Mouse (Mus musculus): ENCODE data around the gene Frmpd1. TPM values are rescaled to one million over a fixed set of nuclear protein-coding genes. Genes with fewer than 3 reads are reported as not detected.

Frmpd1 gene
- polyA plus RNA-seq, 1 experiment from 2014 or later, result 1.5 TPM

DNA sequence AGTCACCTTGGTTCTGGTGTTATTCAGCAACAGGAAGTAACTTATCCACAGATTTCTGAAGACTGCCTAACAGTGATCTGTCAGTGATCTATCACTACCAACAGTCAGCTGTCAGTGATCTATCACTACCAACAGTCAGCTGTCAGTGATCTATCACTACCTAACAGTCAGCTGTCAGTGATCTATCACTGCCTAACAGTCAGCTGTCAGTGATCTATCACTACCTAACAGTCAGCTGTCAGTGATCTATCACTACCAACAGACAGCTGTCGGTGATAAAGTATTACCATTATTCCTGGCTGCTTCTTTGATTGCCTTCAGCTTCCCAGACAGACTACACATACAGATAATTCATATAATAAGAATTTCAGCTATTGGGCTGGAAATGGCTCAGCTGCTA, 19.2 kb upstream of the Frmpd1 start:
- Histone ChIP-seq H3K27me3 (ENCODE audit: control insufficient read depth, insufficient read depth, low read length) (no peaks in the 10 kb centered on the region), H3K4me2 (ENCODE audit: low read length) (no peak overlapping the region), H3K9me3 (ENCODE audit: control insufficient read depth, low read length) (no peaks in the 10 kb centered on the region), H3K4me3 (replicated peaks; ENCODE audit: low read depth, low read length) (no peak overlapping the region), H3K9ac (replicated peaks; ENCODE audit: low read length) (no peak overlapping the region), H3K4me1 (ENCODE audit: control insufficient read depth, insufficient read depth, low read length) (no peaks in the 10 kb centered on the region), H3K36me3 (ENCODE audit: control insufficient read depth, insufficient read depth, low read length) (no peaks in the 10 kb centered on the region), H3K27ac (replicated peaks; ENCODE audit: low read depth, low read length) (no peak overlapping the region)
- 86% methylated on average over 1 of the region's 1 CpGs for WGBS
- DNase-seq (no peak), ATAC-seq (ENCODE audit: low FRiP score, low TSS enrichment) (no peak)

DNA sequence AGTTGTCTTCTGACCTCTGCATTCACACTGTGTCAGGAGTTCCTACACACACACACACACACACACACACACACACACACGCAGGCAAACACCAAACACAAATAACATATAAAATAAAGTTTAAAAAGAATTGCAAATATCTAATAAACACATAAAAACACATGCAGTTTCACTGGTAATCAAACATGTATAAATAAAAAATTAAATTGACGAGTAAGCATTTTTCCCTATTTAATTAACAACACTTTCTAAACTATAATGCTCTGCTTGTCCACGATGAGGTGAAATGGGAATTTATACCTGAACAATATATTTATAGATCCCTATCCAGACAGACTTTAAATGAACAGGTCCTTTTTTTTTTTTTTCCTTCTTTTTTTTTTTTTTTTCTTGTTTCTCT, 18.7 kb upstream of the Frmpd1 start:
- 85% methylated on average over 3 of the region's 3 CpGs for WGBS
- no peaks in the 10 kb centered on the region for H3K27me3 ChIP-seq (ENCODE audit: control insufficient read depth, insufficient read depth, low read length)
- ATAC-seq (ENCODE audit: low FRiP score, low TSS enrichment), result no peak
- no peak overlapping the region for H3K4me3 ChIP-seq (replicated peaks; ENCODE audit: low read depth, low read length)
- DNase-seq, result no peak
- no peaks in the 10 kb centered on the region for H3K36me3 ChIP-seq (ENCODE audit: control insufficient read depth, insufficient read depth, low read length)
- H3K27ac ChIP-seq (replicated peaks; ENCODE audit: low read depth, low read length), result no peak overlapping the region
- no peaks in the 10 kb centered on the region for H3K4me1 ChIP-seq (ENCODE audit: control insufficient read depth, insufficient read depth, low read length)
- H3K9ac ChIP-seq (replicated peaks; ENCODE audit: low read length), result no peak overlapping the region
- H3K9me3 ChIP-seq (ENCODE audit: control insufficient read depth, low read length), result no peaks in the 10 kb centered on the region
- no peak overlapping the region for H3K4me2 ChIP-seq (ENCODE audit: low read length)

DNA sequence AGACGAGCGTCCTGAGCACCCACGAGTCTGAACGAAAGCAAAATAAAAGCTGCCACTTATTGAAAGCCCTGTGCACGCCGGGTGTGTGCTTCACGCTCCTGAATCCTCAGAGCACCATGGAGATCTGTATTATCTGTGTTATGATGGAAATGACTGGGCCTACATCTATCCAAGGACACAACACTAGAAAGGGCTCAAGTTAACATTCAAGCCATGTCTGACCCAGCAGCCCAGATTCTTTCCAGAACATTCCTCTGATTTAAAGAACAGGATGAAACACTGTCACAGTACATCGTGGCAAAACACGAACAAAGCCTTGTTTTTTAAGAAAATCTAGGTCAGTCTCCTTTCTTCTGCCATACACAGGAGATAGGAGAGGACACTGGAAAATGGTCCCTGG, 13.3 kb upstream of the Frmpd1 start:
- Histone ChIP-seq H3K4me3 (replicated peaks; ENCODE audit: low read depth, low read length) (no peak overlapping the region), H3K9me3 (ENCODE audit: control insufficient read depth, low read length) (no peaks in the 10 kb centered on the region), H3K4me1 (ENCODE audit: control insufficient read depth, insufficient read depth, low read length) (no peaks in the 10 kb centered on the region), H3K9ac (replicated peaks; ENCODE audit: low read length) (no peak overlapping the region), H3K27ac (replicated peaks; ENCODE audit: low read depth, low read length) (no peak overlapping the region), H3K27me3 (ENCODE audit: control insufficient read depth, insufficient read depth, low read length) (no peaks in the 10 kb centered on the region), H3K36me3 (ENCODE audit: control insufficient read depth, insufficient read depth, low read length) (no peaks in the 10 kb centered on the region), H3K4me2 (ENCODE audit: low read length) (no peak overlapping the region)
- no peak for DNase-seq
- no peak for ATAC-seq (ENCODE audit: low FRiP score, low TSS enrichment)
- 71% methylated on average over 9 of the region's 9 CpGs for WGBS

DNA sequence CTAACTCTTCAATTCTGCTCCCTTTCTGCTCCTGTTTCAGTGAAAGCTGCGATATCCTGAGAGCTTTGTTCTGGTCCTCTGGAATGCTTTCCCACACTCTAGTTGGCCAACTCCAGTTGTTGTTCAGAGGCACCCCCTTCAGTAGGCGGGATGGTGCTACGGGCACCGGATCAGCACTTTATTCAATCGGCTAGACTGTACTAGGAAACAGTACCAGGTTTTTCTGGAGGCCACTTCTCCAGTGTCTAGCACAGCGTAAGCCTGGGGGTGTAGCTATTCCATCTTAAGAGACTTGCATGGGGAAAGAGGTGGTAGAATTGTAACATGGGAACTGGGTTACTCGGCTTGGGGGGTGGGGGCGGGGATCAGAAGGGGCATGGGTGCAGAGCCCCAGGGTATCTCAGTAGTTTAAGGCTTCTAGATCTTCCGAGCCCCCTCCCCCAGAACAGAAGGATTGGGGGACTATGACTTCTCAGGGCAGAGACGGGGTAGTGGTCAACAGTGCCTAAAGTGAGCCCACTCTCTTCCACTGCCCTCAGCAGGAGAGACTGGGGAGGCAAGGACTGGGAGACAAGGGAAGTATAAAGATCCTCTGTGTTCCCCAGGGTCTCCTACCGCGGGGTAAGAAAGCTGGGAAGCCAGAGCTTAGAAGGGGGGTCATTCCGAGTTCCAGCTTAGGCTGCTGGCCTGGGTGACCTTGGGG, 706 bp upstream of the Frmpd1 start:
- WGBS, result 31% methylated on average over 13 of the region's 13 CpGs
- peak overlapping the region; percentile 67 for H3K9ac ChIP-seq (replicated peaks; ENCODE audit: low read length)
- H3K4me2 ChIP-seq (ENCODE audit: low read length), result peak overlapping the region; percentile 98
- H3K4me3 ChIP-seq (replicated peaks; ENCODE audit: low read depth, low read length), result peak overlapping the region; percentile 62
- H3K27ac ChIP-seq (replicated peaks; ENCODE audit: low read depth, low read length), result no peak overlapping the region
- H3K27me3 ChIP-seq (ENCODE audit: control insufficient read depth, insufficient read depth, low read length), result peaks cover 15% of the 10 kb centered on the region; the same call in 1 of the 2 replicates
- DNase-seq (peak; percentile 11), ATAC-seq (ENCODE audit: low FRiP score, low TSS enrichment) (peak; percentile 44; the same call in 1 of the 2 replicates)
- no peaks in the 10 kb centered on the region for H3K36me3 ChIP-seq (ENCODE audit: control insufficient read depth, insufficient read depth, low read length)
- H3K9me3 ChIP-seq (ENCODE audit: control insufficient read depth, low read length), result no peaks in the 10 kb centered on the region
- H3K4me1 ChIP-seq (ENCODE audit: control insufficient read depth, insufficient read depth, low read length), result peaks cover 8% of the 10 kb centered on the region; the same call in 1 of the 2 replicates

DNA sequence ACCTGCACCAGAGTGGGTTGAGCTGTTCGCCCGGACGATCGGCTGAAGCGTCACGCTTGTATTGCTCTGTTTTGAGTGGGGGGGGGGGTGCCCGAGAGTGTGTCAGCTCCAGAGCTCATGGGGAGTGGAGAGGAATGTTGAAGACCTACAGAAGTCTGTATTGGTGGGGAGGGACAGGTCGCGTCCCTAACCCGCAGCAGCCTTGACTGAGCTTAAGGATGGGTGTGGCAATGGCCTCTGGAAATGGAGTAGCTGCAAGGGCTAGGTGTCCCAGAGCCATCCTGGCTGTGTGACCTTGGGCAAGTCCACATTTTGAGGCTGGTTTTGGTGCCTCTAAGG, 625 bp downstream of the Frmpd1 start:
- H3K27me3 ChIP-seq (ENCODE audit: control insufficient read depth, insufficient read depth, low read length), result peaks cover 15% of the 10 kb centered on the region; the same call in 1 of the 2 replicates
- DNase-seq, result no peak
- H3K9ac ChIP-seq (replicated peaks; ENCODE audit: low read length), result no peak overlapping the region

DNA sequence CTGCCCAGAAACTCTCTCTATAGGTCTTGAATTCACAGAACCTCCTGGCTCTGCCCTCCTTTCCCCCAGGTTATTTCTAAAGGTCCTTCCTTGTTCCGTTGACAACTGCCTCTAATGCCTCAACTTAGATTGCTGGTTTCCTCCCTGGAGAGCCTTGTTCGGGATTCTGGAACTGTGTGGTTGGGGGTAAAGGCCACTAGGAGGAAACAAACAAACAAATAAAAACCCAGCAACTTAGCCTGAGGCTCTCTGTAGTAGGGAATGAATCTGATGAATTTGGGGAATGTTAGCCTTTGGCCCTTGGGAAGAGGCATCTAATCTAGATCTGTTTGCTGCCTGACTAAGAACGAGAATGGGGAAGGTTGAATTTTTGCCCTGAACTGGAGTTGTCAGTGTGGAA, 13.6 kb downstream of the Frmpd1 start:
- no peak overlapping the region for H3K9ac ChIP-seq (replicated peaks; ENCODE audit: low read length)
- ATAC-seq (ENCODE audit: low FRiP score, low TSS enrichment), result no peak
- H3K36me3 ChIP-seq (ENCODE audit: control insufficient read depth, insufficient read depth, low read length), result no peaks in the 10 kb centered on the region
- no peak overlapping the region for H3K4me2 ChIP-seq (ENCODE audit: low read length)
- H3K4me1 ChIP-seq (ENCODE audit: control insufficient read depth, insufficient read depth, low read length), result 0 out of 2 replicates have a peak, but pooled peaks cover 4% of the 10 kb centered on the region
- no peaks in the 10 kb centered on the region for H3K9me3 ChIP-seq (ENCODE audit: control insufficient read depth, low read length)
- H3K27ac ChIP-seq (replicated peaks; ENCODE audit: low read depth, low read length), result no peak overlapping the region
- no peak overlapping the region for H3K4me3 ChIP-seq (replicated peaks; ENCODE audit: low read depth, low read length)
- H3K27me3 ChIP-seq (ENCODE audit: control insufficient read depth, insufficient read depth, low read length), result no peaks in the 10 kb centered on the region
- DNase-seq, result no peak
- 79% methylated on average over 3 of the region's 3 CpGs for WGBS

More for the DNA sequence above, 625 bp downstream of the Frmpd1 start:
- Histone ChIP-seq H3K4me1 (ENCODE audit: control insufficient read depth, insufficient read depth, low read length) (peaks cover 8% of the 10 kb centered on the region; the same call in 1 of the 2 replicates), H3K4me2 (ENCODE audit: low read length) (peak overlapping the region; percentile 98), H3K27ac (replicated peaks; ENCODE audit: low read depth, low read length) (no peak overlapping the region), H3K36me3 (ENCODE audit: control insufficient read depth, insufficient read depth, low read length) (no peaks in the 10 kb centered on the region), H3K9me3 (ENCODE audit: control insufficient read depth, low read length) (no peaks in the 10 kb centered on the region), H3K4me3 (replicated peaks; ENCODE audit: low read depth, low read length) (peak overlapping the region; percentile 62)
- WGBS, result 2% methylated on average over 10 of the region's 10 CpGs
- ATAC-seq (ENCODE audit: low FRiP score, low TSS enrichment), result peak; percentile 31; the same call in 1 of the 2 replicates

DNA sequence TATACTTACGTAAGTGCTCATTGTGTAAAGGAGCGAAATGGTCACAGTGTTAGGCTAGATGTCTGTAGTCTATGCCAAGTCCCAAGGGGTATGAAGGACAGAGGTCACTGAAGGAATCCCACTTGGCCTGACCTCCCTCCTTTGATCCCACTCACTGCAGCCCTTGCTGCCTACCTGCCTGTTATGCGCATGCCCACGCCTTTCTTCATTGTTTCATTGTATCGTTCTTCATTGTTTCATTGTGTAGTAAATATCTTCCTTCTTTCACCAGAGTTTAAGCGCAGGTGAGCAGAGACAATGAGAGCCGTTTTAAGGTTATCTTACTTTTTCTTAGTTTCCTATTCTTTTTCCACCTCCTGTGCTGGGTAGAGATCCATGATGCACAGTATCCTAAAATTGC, 18.6 kb downstream of the Frmpd1 start:
- no peaks in the 10 kb centered on the region for H3K36me3 ChIP-seq (ENCODE audit: control insufficient read depth, insufficient read depth, low read length)
- 92% methylated on average over 7 of the region's 7 CpGs for WGBS
- 0 out of 2 replicates have a peak, but pooled peaks cover 4% of the 10 kb centered on the region for H3K4me1 ChIP-seq (ENCODE audit: control insufficient read depth, insufficient read depth, low read length)

DNA sequence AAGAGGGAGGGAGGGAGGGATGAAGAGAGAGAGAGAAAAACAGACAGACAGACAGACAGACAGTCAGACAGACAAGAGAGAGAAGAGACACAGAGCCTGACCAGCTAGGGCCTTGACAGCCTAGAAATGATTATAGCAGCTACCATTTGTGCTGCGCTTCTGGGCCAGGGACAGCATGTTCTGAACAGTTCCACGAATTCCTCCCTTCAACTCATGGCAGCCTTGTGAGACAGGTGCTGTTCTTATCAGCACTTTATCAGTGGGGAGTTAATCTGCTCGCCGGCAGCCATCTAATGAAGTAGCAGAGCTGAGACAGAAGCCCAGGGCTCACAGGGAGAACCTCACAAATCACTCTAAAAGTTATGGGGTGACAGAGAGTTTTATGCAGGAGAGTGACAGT, 22.8 kb downstream of the Frmpd1 start:
- DNase-seq, result no peak

More for the DNA sequence above, 18.6 kb downstream of the Frmpd1 start:
- Histone ChIP-seq H3K27me3 (ENCODE audit: control insufficient read depth, insufficient read depth, low read length) (no peaks in the 10 kb centered on the region), H3K4me2 (ENCODE audit: low read length) (no peak overlapping the region), H3K4me3 (replicated peaks; ENCODE audit: low read depth, low read length) (no peak overlapping the region), H3K27ac (replicated peaks; ENCODE audit: low read depth, low read length) (no peak overlapping the region), H3K9me3 (ENCODE audit: control insufficient read depth, low read length) (no peaks in the 10 kb centered on the region), H3K9ac (replicated peaks; ENCODE audit: low read length) (no peak overlapping the region)
- DNase-seq, result no peak
- ATAC-seq (ENCODE audit: low FRiP score, low TSS enrichment), result no peak

DNA sequence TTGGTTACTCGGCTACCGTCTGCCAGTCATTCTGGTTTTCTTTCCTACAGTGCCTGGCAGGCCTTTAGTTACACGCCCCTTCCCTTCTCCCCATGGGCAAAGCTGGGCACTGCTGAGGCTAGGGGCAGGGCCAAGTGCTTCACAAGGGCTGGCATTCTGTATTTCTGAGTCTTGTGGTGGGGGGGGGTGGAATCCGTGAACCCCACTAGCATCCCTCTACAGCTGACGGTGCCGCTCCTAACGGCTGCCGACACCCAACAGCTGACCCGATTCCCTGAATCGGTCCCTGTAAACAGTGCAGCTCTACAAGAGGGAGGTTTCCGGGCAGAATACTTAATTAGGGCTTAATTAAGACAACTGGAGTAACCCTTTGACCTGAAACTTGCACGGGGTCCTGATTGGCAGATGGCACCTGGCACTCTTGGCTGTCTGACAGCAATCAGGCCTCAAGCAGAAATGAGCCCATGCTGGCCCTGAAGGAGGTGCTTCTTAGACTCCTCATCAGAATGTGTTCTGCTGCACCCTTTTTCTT, 24.2 kb downstream of the Frmpd1 start:
- no peak overlapping the region for H3K27ac ChIP-seq (replicated peaks; ENCODE audit: low read depth, low read length)
- 44% methylated on average over 12 of the region's 12 CpGs for WGBS
- no peak overlapping the region for H3K4me2 ChIP-seq (ENCODE audit: low read length)
- DNase-seq (peak; percentile 52), ATAC-seq (ENCODE audit: low FRiP score, low TSS enrichment) (peak; percentile 48; the same call in 1 of the 2 replicates)
- no peaks in the 10 kb centered on the region for H3K36me3 ChIP-seq (ENCODE audit: control insufficient read depth, insufficient read depth, low read length)
- H3K4me3 ChIP-seq (replicated peaks; ENCODE audit: low read depth, low read length), result no peak overlapping the region
- no peaks in the 10 kb centered on the region for H3K27me3 ChIP-seq (ENCODE audit: control insufficient read depth, insufficient read depth, low read length)
- 0 out of 2 replicates have a peak overlapping the region, but pooled peaks have one; percentile 12 for H3K9ac ChIP-seq (replicated peaks; ENCODE audit: low read length)
- no peaks in the 10 kb centered on the region; the same call in 1 of the 2 replicates for H3K4me1 ChIP-seq (ENCODE audit: control insufficient read depth, insufficient read depth, low read length)
- H3K9me3 ChIP-seq (ENCODE audit: control insufficient read depth, low read length), result no peaks in the 10 kb centered on the region

More for the DNA sequence above, 22.8 kb downstream of the Frmpd1 start:
- H3K27ac ChIP-seq (replicated peaks; ENCODE audit: low read depth, low read length), result no peak overlapping the region
- no peaks in the 10 kb centered on the region for H3K36me3 ChIP-seq (ENCODE audit: control insufficient read depth, insufficient read depth, low read length)
- H3K4me3 ChIP-seq (replicated peaks; ENCODE audit: low read depth, low read length), result no peak overlapping the region
- WGBS, result 74% methylated on average over 4 of the region's 4 CpGs
- H3K9ac ChIP-seq (replicated peaks; ENCODE audit: low read length), result no peak overlapping the region
- no peaks in the 10 kb centered on the region; the same call in 1 of the 2 replicates for H3K4me1 ChIP-seq (ENCODE audit: control insufficient read depth, insufficient read depth, low read length)
- no peak for ATAC-seq (ENCODE audit: low FRiP score, low TSS enrichment)
- no peak overlapping the region for H3K4me2 ChIP-seq (ENCODE audit: low read length)
- H3K9me3 ChIP-seq (ENCODE audit: control insufficient read depth, low read length), result no peaks in the 10 kb centered on the region
- H3K27me3 ChIP-seq (ENCODE audit: control insufficient read depth, insufficient read depth, low read length), result no peaks in the 10 kb centered on the region
